Mouse (Mus musculus) small intestine, adult 2 months (tissue): Measurements from ENCODE around the gene Tnp2.

Source experiments
- CTCF ChIP-seq: fragments of 200-500 bp; IDR thresholded peaks from 2 replicates; pipeline ENCODE4 v1.5.1; 2012; ENCODE audit warnings: low read depth, mild to moderate bottlenecking, control low read depth, inconsistent platforms, low read length, moderate library complexity, mixed read lengths; ENCODE audit not compliant: insufficient replicate concordance, insufficient read length; ENCODE audit errors: extremely low read depth
- POLR2A ChIP-seq: fragments of 200-500 bp; IDR thresholded peaks from 2 replicates; pipeline ENCODE4 v1.6.1; 2012; ENCODE audit warnings: low read depth, mild to moderate bottlenecking, control low read depth, inconsistent platforms, low read length, moderate library complexity

DNA sequence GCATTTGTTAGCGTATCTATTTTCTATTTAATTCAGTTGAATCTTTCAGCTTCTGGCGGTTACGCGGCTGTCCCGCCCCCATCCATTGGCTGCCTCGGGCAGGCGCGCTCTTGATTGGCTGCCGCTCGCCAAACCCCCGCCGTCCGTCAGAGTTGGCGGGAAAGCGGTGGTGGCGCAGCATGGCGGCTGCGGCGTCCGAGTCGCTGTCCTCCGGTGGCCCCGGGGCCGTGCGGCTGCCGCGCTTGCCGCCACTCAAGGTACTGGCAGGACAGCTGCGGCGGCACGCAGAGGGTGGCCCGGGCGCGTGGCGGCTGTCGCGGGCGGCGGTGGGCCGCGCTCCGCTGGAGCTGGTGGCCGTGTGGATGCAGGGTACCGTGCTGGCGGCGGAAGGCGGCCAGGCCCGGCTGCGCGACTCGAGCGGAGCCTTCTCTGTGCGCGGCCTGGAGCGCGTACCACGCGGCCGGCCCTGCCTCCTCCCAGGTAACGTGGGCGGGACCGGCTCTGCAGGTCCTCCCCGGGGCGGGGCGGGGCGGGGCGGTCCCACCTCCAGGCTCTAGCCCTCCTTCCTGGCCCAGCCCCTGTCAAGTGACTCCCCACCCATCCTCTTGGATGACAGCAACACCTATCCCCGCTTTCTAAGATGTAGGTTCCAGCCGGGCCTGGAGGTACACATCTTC, 46.6 kb upstream of the Tnp2 start, which contains the start of gene Rmi2:
- TF ChIP-seq CTCF (no peak), POLR2A (no peak; the same call in 1 of the 2 replicates)
